Mouse (Mus musculus) inflammation-experienced regulatory T-cells (primary cell): ENCODE data around the gene Dock2. TPM values are rescaled to one million over a fixed set of nuclear protein-coding genes. Genes with fewer than 3 reads are reported as not detected.

Experiments used
- polyA plus RNA-seq, 2 experiments: library from polyadenylated mRNA; unstranded; fragments of 100-300 nt; shearing (Covaris generic); gene quantifications; one replicate each; pipeline ENCODE4 v1.2.1; 2017

The Dock2 gene
- 100 to 1,000 TPM; 411 to 478 TPM for polyA plus RNA-seq

DNA sequence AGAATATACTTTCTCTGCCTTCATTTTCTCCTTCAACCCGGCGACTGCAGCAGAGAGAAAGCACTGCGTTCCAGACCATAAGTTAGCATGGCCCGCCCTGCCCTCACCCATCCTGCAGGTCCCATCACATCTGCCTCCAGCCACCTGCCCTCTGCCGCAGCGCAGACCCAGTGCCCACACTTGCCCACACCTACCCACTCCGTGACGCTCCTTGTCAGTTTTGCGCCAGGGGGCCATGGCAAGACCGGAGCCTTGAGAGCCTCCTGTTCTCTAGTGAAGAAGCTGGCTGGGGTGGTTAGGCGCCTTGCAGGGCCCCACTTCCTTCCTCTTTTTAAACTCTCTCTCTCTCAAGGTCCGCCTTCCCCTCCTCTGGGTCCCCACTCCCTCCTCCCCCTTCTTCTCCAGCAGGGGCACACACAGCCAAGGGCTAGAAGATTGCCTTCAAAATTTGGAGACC is at the start of gene Dock2:
Gene Dock2, minus strand, starts transcription at position 306 of the 457 bp plus-strand sequence.

DNA sequence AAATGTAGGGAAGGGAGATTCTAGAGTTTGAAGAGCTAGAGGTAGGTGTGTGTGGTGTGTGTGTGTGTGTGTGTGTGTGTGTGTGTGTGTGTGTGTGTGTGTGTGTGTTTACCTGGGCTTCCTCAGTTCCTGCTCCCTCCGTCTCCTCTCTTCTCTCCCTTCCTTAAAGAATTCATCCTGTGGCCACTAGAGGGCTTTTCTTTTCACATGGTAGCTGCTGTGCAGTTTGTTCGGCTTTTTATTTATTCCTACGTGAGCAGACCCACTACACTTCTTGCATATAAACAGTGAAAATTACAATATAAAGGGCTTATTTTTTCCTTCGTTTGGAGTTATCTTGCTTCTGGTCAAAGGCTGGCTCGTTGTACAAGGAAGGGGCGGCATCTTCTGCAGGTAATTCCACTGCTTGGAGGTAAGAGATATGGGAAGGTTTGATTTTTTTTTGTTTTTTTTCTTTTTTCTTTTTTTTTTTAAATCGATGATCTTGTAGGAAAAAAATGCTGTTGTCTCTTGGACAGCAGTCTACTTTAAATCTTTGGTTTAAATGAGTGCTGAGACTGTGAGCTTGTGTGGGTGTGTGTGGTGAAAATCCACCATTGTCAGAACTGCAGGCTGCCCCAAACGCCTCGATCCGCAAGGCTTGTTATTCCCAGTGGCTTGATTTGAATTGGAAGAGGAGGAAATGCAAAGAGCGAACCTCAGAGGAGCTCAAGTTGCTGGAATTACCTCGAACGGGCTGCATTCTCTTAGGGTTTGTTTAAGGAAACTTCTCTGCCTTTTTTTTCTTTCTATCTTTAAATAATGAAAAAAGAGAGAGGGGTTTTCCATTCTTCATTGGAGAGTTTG is 468.9 kb downstream of the Dock2 start, which contains the start of gene Fam196b:
Gene Fam196b, plus strand, starts transcription at position 289 of the 846 bp plus-strand sequence.

DNA sequence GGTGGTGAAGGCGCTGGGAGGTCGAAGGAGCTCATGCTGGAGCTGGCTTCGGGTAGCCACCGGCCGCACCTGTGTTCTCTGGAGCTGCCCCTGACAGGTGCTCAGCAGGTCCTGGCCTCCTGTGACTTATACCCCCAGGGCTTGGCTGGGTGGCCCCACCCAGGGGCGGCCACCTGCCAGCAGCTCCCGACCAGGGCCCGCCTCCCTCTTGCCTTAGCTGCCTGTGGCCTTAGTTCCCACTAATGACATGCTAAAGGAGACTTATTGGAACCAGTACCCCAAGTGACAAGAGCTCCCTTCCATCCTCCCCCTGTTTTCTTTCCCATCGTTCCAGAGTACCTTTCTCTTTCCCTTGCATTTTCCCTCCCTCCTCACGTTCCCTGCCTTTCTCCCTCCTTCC is 575.7 kb downstream of the Dock2 start, which contains the start of gene Foxi1:
Gene Foxi1, minus strand, starts transcription at position 101 of the 400 bp plus-strand sequence.

Other genes with a start within 250 kb of the Dock2 start
- 1 to 10 TPM; 2.3 to 2.5 TPM for gene Spdl1, start 49.7 kb upstream of the Dock2 start, polyA plus RNA-seq